ENCODE assay signal across 22 mouse cellular contexts in the genomic region with DNA sequence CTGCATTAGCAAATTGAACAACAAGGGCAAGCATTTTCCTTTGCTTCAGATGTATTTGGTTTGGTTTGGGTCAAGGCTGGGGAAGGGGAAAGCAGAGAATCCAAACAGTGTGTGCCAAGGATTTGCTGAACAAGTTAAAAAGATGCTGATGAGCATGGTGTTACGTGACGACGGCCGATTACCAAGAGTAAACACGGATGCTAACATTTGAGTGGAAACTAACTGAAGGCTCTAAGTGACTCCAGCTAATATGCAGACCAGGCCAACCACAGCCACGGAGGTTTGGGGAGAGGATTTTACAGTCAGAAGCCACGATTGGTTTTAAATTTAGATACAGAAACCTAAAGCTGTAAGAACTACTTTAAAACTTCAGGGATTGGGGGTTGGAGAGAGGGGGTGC.
"Had no signal": no experiment of that assay in that cellular context is flagged by ENCODE, and none has a peak within 500 bp of the region (broad histone marks: within the 10 kb centered on the region; RNA-seq: fewer than 3 reads in every experiment).

No protein-coding gene starts in this region.

- H3K4me2 ChIP-seq: limb, embryonic 13.5 days; midbrain, embryonic 11.5 days; neural tube, embryonic 12.5 days; neural tube, embryonic 15.5 days had no signal

- H3K27me3 ChIP-seq: limb, embryonic 13.5 days; neural tube, embryonic 12.5 days; neural tube, embryonic 15.5 days had no signal

- H3K4me3 ChIP-seq: layer of hippocampus, adult 2 months; limb, embryonic 10.5 days; limb, embryonic 13.5 days; neural tube, embryonic 12.5 days; neural tube, embryonic 15.5 days had no signal

- H3K27ac ChIP-seq: kidney, postnatal 0 days; layer of hippocampus, adult 2 months; limb, embryonic 10.5 days; limb, embryonic 13.5 days; liver, embryonic 14.5 days; neural tube, embryonic 12.5 days; neural tube, embryonic 15.5 days; stomach, postnatal 0 days had no signal

- ATAC-seq: intestine, postnatal 0 days; liver, postnatal 0 days had no signal

- H3K9me3 ChIP-seq: limb, embryonic 10.5 days; limb, embryonic 13.5 days; neural tube, embryonic 12.5 days; neural tube, embryonic 15.5 days had no signal

- DNase-seq: kidney, adult 2 months; kidney, postnatal 25 days; layer of hippocampus, adult 9-11 months; liver; liver, postnatal 0 days; midbrain, embryonic 14.5 days; right cerebral cortex, adult 18-20 months; right cerebral cortex, postnatal 14 days; right cerebral cortex, postnatal 4 days; thymus, adult 2 months; thymus, postnatal 14 days; thymus, postnatal 4 days had no signal

- H3K36me3 ChIP-seq: limb, embryonic 10.5 days; limb, embryonic 13.5 days; neural tube, embryonic 12.5 days; neural tube, embryonic 15.5 days had no signal

- H3K9ac ChIP-seq: limb, embryonic 13.5 days; liver, embryonic 14.5 days; liver, postnatal 0 days; neural tube, embryonic 12.5 days; neural tube, embryonic 15.5 days had no signal

- H3K4me1 ChIP-seq: neural tube, embryonic 12.5 days had no signal
